Mouse (Mus musculus) cerebellum, postnatal 10 days (tissue): ENCODE data around the gene 2010111I01Rik.

Experiments used
- DNase-seq, 2 experiments: peaks; one replicate each; pipeline ENCODE4 v3.0.0; 2021; ENCODE audit warnings: mixed read lengths in 2 of 2

2010111I01Rik gene

DNA sequence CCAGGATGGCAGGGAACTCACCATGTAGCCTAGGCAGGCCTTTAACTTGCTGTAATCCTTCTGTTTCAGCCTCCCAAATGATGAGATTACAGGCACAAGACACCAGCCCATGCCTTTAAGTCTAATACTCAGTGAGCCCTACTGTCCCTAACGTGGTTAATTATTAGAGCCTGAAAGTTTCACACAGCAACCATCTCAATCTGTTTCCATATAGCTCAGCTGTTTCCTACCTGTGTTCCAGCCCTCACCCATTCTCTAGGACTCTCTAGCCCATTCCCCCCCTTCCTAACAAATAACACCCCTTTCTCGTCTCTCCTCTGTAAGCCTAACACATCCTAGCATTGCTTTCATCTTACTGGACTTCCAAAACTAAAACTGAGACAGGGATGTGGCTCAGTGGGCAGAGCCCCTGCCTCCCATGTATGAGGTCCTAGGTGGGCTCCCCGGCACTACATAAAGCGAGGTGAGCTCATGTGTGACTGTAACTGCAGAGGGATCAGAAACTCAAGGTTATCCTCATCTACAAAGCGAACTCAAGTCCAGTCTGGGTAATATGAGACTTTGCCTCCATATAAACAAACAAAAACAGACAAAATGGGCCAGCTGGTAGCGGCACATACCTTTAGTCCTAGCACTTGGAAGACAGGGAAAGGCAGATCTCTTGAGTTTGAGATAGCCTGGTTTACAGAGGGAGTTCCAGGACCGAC lies 408.9 kb downstream of the 2010111I01Rik start:
- no peak for DNase-seq
